Mouse (Mus musculus): Measurements from ENCODE around the gene Gcm2.
A peak's percentile ranks its signal among the peaks of the same experiment; 100 is the strongest.

Gene Gcm2

GRCm38 (mm10) chr13:41079859-41080258, 31.0 kb downstream of the Gcm2 start:
- no peak for DNase-seq (ENCODE audit: low spot score in 2 of 2)

GRCm38 (mm10) chr13:41079421-41079780, 31.4 kb downstream of the Gcm2 start, which contains the start of gene Mak:
Gene Mak, minus strand, starts transcription at chr13:41079706.
- peak; percentile 18 to 40 for DNase-seq (ENCODE audit: low spot score in 2 of 2)

GRCm38 (mm10) chr13:41078690-41079420, 32.0 kb downstream of the Gcm2 start:
- no peak for DNase-seq (ENCODE audit: low spot score in 2 of 2)

GRCm38 (mm10) chr13:41077921-41078320, 32.9 kb downstream of the Gcm2 start:
- no peak for DNase-seq (ENCODE audit: low spot score in 2 of 2)

GRCm38 (mm10) chr13:41073819-41074218, 37.0 kb downstream of the Gcm2 start:
- DNase-seq (ENCODE audit: low spot score in 2 of 2): no peak

GRCm38 (mm10) chr13:41071617-41072016, 39.2 kb downstream of the Gcm2 start:
- DNase-seq (ENCODE audit: low spot score in 2 of 2): no peak

- no peak for DNase-seq (ENCODE audit: low spot score in 2 of 2)
Measured at GRCm38 (mm10) chr13:41067618-41068017, 43.2 kb downstream of the Gcm2 start.

- DNase-seq (ENCODE audit: low spot score in 2 of 2): no peak
Measured at GRCm38 (mm10) chr13:41051965-41052364, 58.9 kb downstream of the Gcm2 start.
